Mouse (Mus musculus): Measurements from ENCODE around the gene Usp46. TPM values are rescaled to one million over a fixed set of nuclear protein-coding genes. Genes with fewer than 3 reads are reported as not detected.

Gene Usp46
- polyA plus RNA-seq, 1 experiment from 2014 or later, result 32.7 TPM

GRCm38 (mm10) chr5:74065565-74066275 is 2.5 kb downstream of the Usp46 start:
- H3K4me1 ChIP-seq, result peaks cover 37% of the 10 kb centered on the region
- WGBS, result 53% methylated on average over 11 of the region's 11 CpGs
- no peaks in the 10 kb centered on the region for H3K9me3 ChIP-seq
- ATAC-seq (replicated peaks), result no peak
- peak overlapping the region; percentile 15 for H3K4me2 ChIP-seq
- H3K9ac ChIP-seq, result no peak overlapping the region
- no peaks in the 10 kb centered on the region for H3K36me3 ChIP-seq (replicated peaks)
- no peak overlapping the region for H3K4me3 ChIP-seq
- H3K27ac ChIP-seq, result no peak overlapping the region
- H3K27me3 ChIP-seq (replicated peaks), result no peaks in the 10 kb centered on the region

DNA sequence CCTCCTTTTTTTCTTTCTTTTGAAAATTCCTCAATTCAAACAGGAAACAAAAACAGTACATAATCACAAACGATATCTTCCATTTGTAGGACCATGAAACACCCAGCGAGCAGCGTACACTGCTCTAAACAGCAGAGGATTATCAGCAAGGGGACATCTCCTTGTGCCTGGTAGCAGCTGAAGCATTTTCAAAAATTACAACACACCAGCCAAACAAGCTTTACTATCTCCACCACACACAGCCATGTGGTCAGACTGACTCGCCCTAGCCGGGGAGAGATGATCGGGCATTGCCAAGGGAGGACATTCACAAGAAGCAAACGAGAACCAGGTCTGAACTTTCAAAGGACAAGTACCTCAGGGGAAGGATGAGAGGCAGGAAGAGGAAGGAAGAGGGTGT is 3.4 kb downstream of the Usp46 start:
- WGBS, result 86% methylated on average over 7 of the region's 7 CpGs
- H3K36me3 ChIP-seq (replicated peaks), result no peaks in the 10 kb centered on the region
- H3K27ac ChIP-seq, result no peak overlapping the region
- no peak overlapping the region for H3K4me3 ChIP-seq
- H3K9me3 ChIP-seq, result no peaks in the 10 kb centered on the region
- no peaks in the 10 kb centered on the region for H3K27me3 ChIP-seq (replicated peaks)
- 0 out of 2 replicates have a peak overlapping the region, but pooled peaks have one; percentile 13 for H3K4me2 ChIP-seq
- H3K9ac ChIP-seq, result no peak overlapping the region
- no peak for ATAC-seq (replicated peaks)
- peaks cover 37% of the 10 kb centered on the region for H3K4me1 ChIP-seq

- Histone ChIP-seq H3K27ac (no peak overlapping the region), H3K36me3 (replicated peaks) (no peaks in the 10 kb centered on the region), H3K4me3 (no peak overlapping the region), H3K9me3 (no peaks in the 10 kb centered on the region), H3K27me3 (replicated peaks) (no peaks in the 10 kb centered on the region), H3K9ac (no peak overlapping the region), H3K4me2 (no peak overlapping the region), H3K4me1 (peaks cover 28% of the 10 kb centered on the region)
- 94% methylated on average over 5 of the region's 5 CpGs for WGBS
- no peak for ATAC-seq (replicated peaks)
These were observed 4.9 kb downstream of the Usp46 start for GRCm38 (mm10) chr5:74063226-74063747.

DNA sequence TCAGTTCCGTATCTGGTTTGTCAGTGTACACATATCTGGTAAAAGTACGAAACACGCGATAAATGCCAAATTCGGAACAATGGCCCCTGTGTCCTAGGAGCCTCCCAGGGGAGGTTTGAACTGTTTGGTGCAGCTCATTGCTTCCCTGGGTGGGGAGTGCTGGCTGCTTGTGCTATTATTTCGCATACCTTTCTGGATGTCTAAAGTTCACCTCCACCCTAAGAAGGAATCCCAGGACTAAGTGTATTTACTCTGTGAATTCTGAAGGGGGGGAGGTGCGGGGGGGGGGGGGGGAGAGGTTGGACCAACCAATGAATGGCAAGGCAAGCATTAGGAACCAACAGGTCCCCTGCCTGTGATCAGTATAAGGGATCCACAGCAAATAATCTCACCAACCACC is 6.0 kb downstream of the Usp46 start:
- ATAC-seq (replicated peaks), result no peak
- Histone ChIP-seq H3K36me3 (replicated peaks) (no peaks in the 10 kb centered on the region), H3K4me2 (no peak overlapping the region), H3K9ac (no peak overlapping the region), H3K4me3 (no peak overlapping the region), H3K27me3 (replicated peaks) (no peaks in the 10 kb centered on the region), H3K9me3 (no peaks in the 10 kb centered on the region), H3K4me1 (peaks cover 25% of the 10 kb centered on the region), H3K27ac (no peak overlapping the region)
- WGBS, result 85% methylated on average over 7 of the region's 7 CpGs

- H3K4me2 ChIP-seq, result no peak overlapping the region
- no peaks in the 10 kb centered on the region for H3K36me3 ChIP-seq (replicated peaks)
- no peak overlapping the region for H3K4me3 ChIP-seq
- H3K9me3 ChIP-seq, result no peaks in the 10 kb centered on the region
- H3K27me3 ChIP-seq (replicated peaks), result no peaks in the 10 kb centered on the region
- no peak for ATAC-seq (replicated peaks)
- H3K9ac ChIP-seq, result no peak overlapping the region
- H3K4me1 ChIP-seq, result peaks cover 18% of the 10 kb centered on the region
- H3K27ac ChIP-seq, result no peak overlapping the region
- 77% methylated on average over 18 of the region's 18 CpGs for WGBS
These were observed 6.7 kb downstream of the Usp46 start for GRCm38 (mm10) chr5:74061408-74062047.

- ATAC-seq (replicated peaks), result no peak
- no peak overlapping the region for H3K4me3 ChIP-seq
- H3K27ac ChIP-seq, result no peak overlapping the region
- H3K4me2 ChIP-seq, result no peak overlapping the region
- no peaks in the 10 kb centered on the region for H3K27me3 ChIP-seq (replicated peaks)
- H3K9me3 ChIP-seq, result no peaks in the 10 kb centered on the region
- WGBS, result 90% methylated on average over 15 of the region's 15 CpGs
- 0 out of 2 replicates have a peak, but pooled peaks cover 5% of the 10 kb centered on the region for H3K4me1 ChIP-seq
- no peak overlapping the region for H3K9ac ChIP-seq
- H3K36me3 ChIP-seq (replicated peaks), result no peaks in the 10 kb centered on the region
These were observed 15.9 kb downstream of the Usp46 start for GRCm38 (mm10) chr5:74052171-74052909.

DNA sequence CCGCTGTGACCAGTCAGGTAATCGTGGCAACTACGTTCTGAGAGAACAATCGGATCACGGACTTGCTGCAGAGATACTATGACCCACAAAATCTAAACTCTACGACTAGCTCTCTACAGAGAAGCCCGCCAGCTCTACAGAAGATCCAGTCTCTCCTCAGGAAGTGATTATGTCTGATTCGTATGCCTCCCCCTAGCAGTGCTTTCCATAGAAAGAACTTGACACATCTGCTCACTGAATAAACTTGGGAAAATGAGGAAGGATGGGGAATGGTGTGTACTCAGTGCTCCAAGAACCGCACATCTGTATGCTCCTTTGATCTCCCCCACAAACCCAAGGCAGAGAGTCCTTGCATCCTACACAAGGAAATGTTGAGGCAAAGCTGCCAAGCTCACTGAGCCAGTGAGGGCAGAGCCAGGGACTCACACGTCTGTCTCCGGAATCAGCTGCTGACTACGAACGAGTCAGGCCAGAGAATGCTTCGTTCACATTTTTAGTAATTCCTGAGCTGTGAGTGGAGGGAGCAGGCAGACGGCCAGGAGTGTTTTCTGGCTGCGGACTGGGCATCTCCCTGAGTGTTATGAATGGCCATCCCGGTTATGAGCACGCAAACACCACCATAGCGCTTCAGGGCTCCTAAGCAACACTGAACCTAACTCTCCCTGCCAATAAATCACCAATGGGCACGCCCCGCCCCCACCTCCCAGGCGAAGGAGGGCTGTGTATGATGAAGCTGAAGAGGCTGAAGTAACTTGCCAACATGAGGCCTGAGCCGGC is 16.6 kb downstream of the Usp46 start:
- no peak overlapping the region for H3K9ac ChIP-seq
- no peaks in the 10 kb centered on the region for H3K27me3 ChIP-seq (replicated peaks)
- no peak overlapping the region for H3K4me2 ChIP-seq
- H3K9me3 ChIP-seq, result no peaks in the 10 kb centered on the region
- no peak for ATAC-seq (replicated peaks)
- H3K4me1 ChIP-seq, result 0 out of 2 replicates have a peak, but pooled peaks cover 5% of the 10 kb centered on the region
- no peak overlapping the region for H3K4me3 ChIP-seq
- H3K27ac ChIP-seq, result no peak overlapping the region
- H3K36me3 ChIP-seq (replicated peaks), result no peaks in the 10 kb centered on the region
- WGBS, result 87% methylated on average over 23 of the region's 23 CpGs

DNA sequence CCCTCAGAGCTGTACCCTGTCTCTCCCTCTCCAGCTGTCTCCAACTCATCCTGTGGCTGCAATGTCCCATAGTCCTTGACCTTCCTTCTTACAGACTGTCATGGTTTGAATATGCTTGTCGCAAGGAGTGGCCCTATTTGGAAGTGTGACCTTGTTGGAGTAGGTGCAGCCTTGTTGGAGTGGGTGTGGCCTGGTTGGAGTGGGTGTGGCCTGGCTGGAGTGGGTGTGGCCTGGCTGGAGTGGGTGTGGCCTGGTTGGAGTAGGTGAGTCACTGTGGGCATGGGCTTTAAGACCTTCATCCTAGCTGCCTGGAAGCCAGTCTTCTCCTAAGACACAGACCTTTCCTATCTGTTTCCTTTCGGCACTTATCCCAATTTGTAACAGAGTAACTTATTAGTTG is 17.3 kb downstream of the Usp46 start:
- ATAC-seq (replicated peaks), result no peak
- Histone ChIP-seq H3K9me3 (no peaks in the 10 kb centered on the region), H3K27me3 (replicated peaks) (no peaks in the 10 kb centered on the region), H3K4me3 (no peak overlapping the region), H3K4me2 (no peak overlapping the region), H3K4me1 (0 out of 2 replicates have a peak, but pooled peaks cover 5% of the 10 kb centered on the region), H3K27ac (no peak overlapping the region), H3K36me3 (replicated peaks) (no peaks in the 10 kb centered on the region), H3K9ac (no peak overlapping the region)
- WGBS, result 97% methylated on average over 2 of the region's 2 CpGs

GRCm38 (mm10) chr5:74048846-74049495 is 19.3 kb downstream of the Usp46 start:
- no peaks in the 10 kb centered on the region for H3K27me3 ChIP-seq (replicated peaks)
- H3K9ac ChIP-seq, result no peak overlapping the region
- no peaks in the 10 kb centered on the region for H3K9me3 ChIP-seq
- H3K4me2 ChIP-seq, result no peak overlapping the region
- peaks cover 18% of the 10 kb centered on the region for H3K4me1 ChIP-seq
- WGBS, result 79% methylated on average over 16 of the region's 16 CpGs
- ATAC-seq (replicated peaks), result no peak
- H3K4me3 ChIP-seq, result no peak overlapping the region
- no peaks in the 10 kb centered on the region for H3K36me3 ChIP-seq (replicated peaks)
- no peak overlapping the region for H3K27ac ChIP-seq

GRCm38 (mm10) chr5:74044591-74044990 is 23.6 kb downstream of the Usp46 start:
- WGBS, result 71% methylated on average over 7 of the region's 7 CpGs
- Histone ChIP-seq H3K27me3 (replicated peaks) (no peaks in the 10 kb centered on the region), H3K9me3 (no peaks in the 10 kb centered on the region), H3K9ac (no peak overlapping the region), H3K36me3 (replicated peaks) (no peaks in the 10 kb centered on the region), H3K4me3 (no peak overlapping the region), H3K4me1 (peaks cover 19% of the 10 kb centered on the region), H3K27ac (no peak overlapping the region), H3K4me2 (no peak overlapping the region)
- no peak for ATAC-seq (replicated peaks)

DNA sequence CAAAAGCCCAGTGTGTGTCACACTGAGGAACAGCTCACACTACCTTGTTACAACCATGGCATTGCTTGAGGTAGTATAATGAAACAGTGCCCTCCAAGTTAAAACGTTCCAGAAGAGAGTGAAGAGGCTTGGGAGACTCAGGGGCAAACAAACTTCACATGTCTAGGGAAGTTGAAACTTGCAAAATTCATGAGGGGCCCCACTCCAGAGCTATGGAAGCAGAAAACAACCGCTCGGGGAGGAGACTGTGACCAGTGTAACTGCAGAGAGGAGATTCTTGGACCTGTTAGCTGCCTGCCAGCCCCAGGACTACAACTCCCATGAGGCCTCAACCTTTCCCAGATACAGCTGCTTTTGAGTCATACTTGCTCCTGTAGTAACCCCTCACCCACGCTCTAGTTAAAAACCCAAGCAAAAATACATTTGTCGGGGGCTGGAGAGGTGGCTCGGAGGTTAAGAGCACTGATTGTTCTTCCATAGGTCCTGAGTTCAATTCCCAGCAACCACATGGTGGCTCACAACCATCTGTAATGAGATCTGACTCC is 25.4 kb downstream of the Usp46 start:
- H3K27ac ChIP-seq, result no peak overlapping the region
- WGBS, result 79% methylated on average over 6 of the region's 6 CpGs
- ATAC-seq (replicated peaks), result no peak
- no peak overlapping the region for H3K4me2 ChIP-seq
- no peak overlapping the region for H3K4me3 ChIP-seq
- no peaks in the 10 kb centered on the region for H3K36me3 ChIP-seq (replicated peaks)
- no peaks in the 10 kb centered on the region for H3K27me3 ChIP-seq (replicated peaks)
- H3K9ac ChIP-seq, result no peak overlapping the region
- peaks cover 14% of the 10 kb centered on the region for H3K4me1 ChIP-seq
- no peaks in the 10 kb centered on the region for H3K9me3 ChIP-seq
